Mouse (Mus musculus) neutrophil, adult 5-6 weeks (primary cell): ENCODE data around the gene Ccdc85c. TPM values are rescaled to one million over a fixed set of nuclear protein-coding genes. Genes with fewer than 3 reads are reported as not detected.

ENCODE experiments used
- ATAC-seq: fragments of 151-379, 151-347 bp; 2 replicates; pipeline ENCODE4 v1.8.0; 2017; ENCODE audit warnings: mild to moderate bottlenecking, moderate TSS enrichment; ENCODE audit not compliant: insufficient number of reproducible peaks, poor library complexity, low FRiP score, severe bottlenecking; ENCODE audit errors: extremely low read depth
- total RNA-seq: library from RNA; stranded (forward); fragments of 200-1000 nt; gene quantifications from 2 replicates; pipeline ENCODE4 v1.2.3, GENCODE M21; 2017

The Ccdc85c gene
- total RNA-seq, 1 experiment from 2014 or later, result 0.23 TPM

DNA sequence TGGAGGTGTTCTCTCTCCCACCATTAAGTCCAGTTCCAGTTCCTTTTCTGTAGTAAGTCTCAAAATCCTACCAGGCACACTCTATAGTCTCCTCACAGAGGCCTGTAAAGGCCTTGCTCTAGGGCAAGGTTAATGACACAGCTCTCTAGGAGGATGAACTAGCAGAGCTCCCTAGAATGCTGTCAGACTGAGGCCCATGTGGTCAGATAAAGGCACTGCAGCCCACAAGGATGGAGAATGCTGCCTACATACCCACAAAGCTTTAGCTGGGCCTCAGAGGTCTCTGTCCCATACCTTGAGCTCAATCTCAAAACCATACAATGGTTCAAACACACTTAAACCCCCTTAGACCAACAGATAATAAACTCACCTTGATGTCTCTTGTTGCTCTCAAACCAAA, 115.4 kb downstream of the Ccdc85c start:
- no peak for ATAC-seq

Other genes with a start within 250 kb of the Ccdc85c start
- gene Setd3, start 96.1 kb downstream of the Ccdc85c start, total RNA-seq, result 89.0 and 91.4 TPM in 2 replicates
- gene Ccnk, start 95.8 kb downstream of the Ccdc85c start, total RNA-seq, result 26.4 and 33.0 TPM in 2 replicates
- not detected in 2 replicates for gene Hhipl1, start 30.8 kb upstream of the Ccdc85c start, total RNA-seq
- not detected in 2 replicates for gene Cyp46a1, start 59.0 kb upstream of the Ccdc85c start, total RNA-seq
- 0.12 and 0.37 TPM in 2 replicates for gene Eml1, start 95.5 kb upstream of the Ccdc85c start, total RNA-seq